Mouse (Mus musculus) neutrophil, adult 5-6 weeks (primary cell): Measurements from ENCODE around the gene Gm47959. TPM values are rescaled to one million over a fixed set of nuclear protein-coding genes. Genes with fewer than 3 reads are reported as not detected.

Experiments
- ATAC-seq: fragments of 151-379, 151-347 bp; 2 replicates; pipeline ENCODE4 v1.8.0; 2017; ENCODE audit warnings: mild to moderate bottlenecking, moderate TSS enrichment; ENCODE audit not compliant: insufficient number of reproducible peaks, poor library complexity, low FRiP score, severe bottlenecking; ENCODE audit errors: extremely low read depth
- total RNA-seq: library from RNA; stranded (forward); fragments of 200-1000 nt; gene quantifications from 2 replicates; pipeline ENCODE4 v1.2.3, GENCODE M21; 2017

The Gm47959 gene
- total RNA-seq, 1 experiment from 2014 or later: not detected

- ATAC-seq: no peak
Measured at GRCm38 (mm10) chr1:83015329-83015879, 15.1 kb downstream of the Gm47959 start.

- ATAC-seq: no peak
Measured at GRCm38 (mm10) chr1:83016556-83016955, 16.2 kb downstream of the Gm47959 start.

- ATAC-seq: no peak
Measured at GRCm38 (mm10) chr1:83031950-83032349, 31.6 kb downstream of the Gm47959 start.

- ATAC-seq: no peak
Measured at GRCm38 (mm10) chr1:83032508-83032907, 32.2 kb downstream of the Gm47959 start.

- ATAC-seq: no peak
Measured at GRCm38 (mm10) chr1:83034509-83034908, 34.2 kb downstream of the Gm47959 start.

GRCm38 (mm10) chr1:83036892-83037667 lies 36.7 kb downstream of the Gm47959 start:
- ATAC-seq: no peak

DNA sequence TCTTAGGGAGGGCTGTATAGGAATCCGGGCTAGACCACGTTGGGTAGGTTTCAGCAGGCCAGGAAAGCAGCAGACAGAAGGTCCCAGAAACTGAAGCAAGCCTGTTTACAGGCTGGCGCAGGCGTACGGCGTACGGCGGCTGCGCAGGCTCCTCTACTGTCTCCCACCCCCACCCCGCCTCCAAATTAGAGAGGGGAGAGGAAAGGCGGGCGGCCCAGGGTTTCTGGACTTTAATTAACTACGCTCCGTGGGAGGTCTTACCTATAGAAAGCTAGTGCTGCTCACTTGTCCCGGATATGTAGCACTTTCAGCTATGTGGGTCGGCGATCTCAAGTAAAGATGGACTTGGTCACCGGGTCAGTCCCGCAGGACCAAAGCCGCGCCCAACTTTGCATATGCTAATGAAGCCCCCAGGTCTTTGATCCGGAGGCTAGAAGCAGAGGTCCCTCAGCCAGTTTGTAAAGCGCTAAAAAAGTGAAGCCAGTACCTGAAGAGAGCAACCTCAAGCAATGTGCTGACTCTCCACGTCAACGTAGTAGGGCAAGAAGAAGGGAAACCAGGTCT lies 37.8 kb downstream of the Gm47959 start, which contains the start of gene Slc19a3:
Gene Slc19a3, minus strand, starts transcription at position 340 of the 564 bp plus-strand sequence.
- ATAC-seq: no peak

DNA sequence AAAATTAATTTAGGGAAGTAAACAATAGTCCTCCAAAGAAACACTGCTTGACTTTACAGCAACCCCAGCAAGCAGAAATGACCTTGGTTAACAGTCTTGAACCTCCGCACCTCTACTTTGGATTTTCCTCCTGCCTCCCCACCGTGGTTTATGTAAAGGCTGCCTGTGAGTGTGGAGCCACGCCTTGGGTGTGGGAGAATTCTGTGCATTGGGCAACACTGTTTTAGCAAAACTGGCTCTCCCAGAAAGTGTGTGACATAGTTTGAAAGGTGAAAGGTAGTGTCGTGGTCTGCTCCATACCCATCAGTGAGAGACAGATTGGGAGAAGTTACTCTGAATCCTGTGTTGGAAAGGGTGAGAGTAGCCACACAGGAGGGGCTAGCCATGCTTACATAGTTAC lies 38.7 kb downstream of the Gm47959 start:
- no peak for ATAC-seq

DNA sequence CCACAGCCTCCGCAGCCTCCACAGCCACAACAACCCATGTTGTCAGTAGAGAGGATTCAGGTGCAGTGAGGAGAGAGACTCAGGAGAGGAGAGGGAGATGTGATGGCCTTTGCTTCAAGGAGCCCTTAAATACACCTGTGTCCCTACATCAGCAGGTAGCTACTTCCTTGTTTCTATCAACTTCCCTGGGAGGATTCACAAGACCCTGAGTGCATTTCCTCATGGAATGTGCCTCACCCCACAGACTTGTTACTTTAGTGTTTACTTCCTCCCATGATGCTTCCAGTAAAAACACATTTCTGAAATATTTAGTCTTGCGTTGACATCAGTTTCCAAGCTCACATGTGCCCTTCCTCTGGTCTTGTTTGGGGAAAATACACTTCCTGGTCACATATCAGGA lies 42.0 kb downstream of the Gm47959 start, which contains the start of gene Krtap28-10:
Gene Krtap28-10, minus strand, starts transcription at position 101 of the 400 bp plus-strand sequence.
- no peak for ATAC-seq

- ATAC-seq: no peak
Measured at GRCm38 (mm10) chr1:83044882-83045427, 44.6 kb downstream of the Gm47959 start, which contains the start of gene Gm47969. Gene Gm47969, plus strand, starts transcription at chr1:83044932.

Other genes starting within 250 kb of the Gm47959 start
- gene Tm4sf20, start 232.1 kb upstream of the Gm47959 start, total RNA-seq: not detected in 2 replicates
- gene Gm47791, start 229.3 kb upstream of the Gm47959 start, total RNA-seq: not detected in 2 replicates
- 55.2 and 59.5 TPM in 2 replicates for gene Agfg1, start 161.1 kb upstream of the Gm47959 start, total RNA-seq
- not detected in 2 replicates for gene A030005L19Rik, start 87.2 kb upstream of the Gm47959 start, total RNA-seq
- gene A030014E15Rik, start 75.6 kb upstream of the Gm47959 start, total RNA-seq: not detected in 2 replicates
- gene Gm6217, start 69.1 kb upstream of the Gm47959 start, total RNA-seq: not detected in 2 replicates
- gene A030003K21Rik, start 57.2 kb upstream of the Gm47959 start, total RNA-seq: not detected in 2 replicates
- not detected in 2 replicates for gene Gm7544, start 44.5 kb upstream of the Gm47959 start, total RNA-seq
- gene Gm47955, start 40.3 kb upstream of the Gm47959 start, total RNA-seq: not detected in 2 replicates
- not detected in 2 replicates for gene Slc19a3, start 37.9 kb downstream of the Gm47959 start, total RNA-seq
- gene Krtap28-10, start 41.9 kb downstream of the Gm47959 start, total RNA-seq: not detected in 2 replicates
- not detected in 2 replicates for gene Gm47969, start 44.4 kb downstream of the Gm47959 start, total RNA-seq
- not detected in 2 replicates for gene A030005K14Rik, start 58.8 kb downstream of the Gm47959 start, total RNA-seq
- not detected in 2 replicates for gene Krtap28-13, start 60.4 kb downstream of the Gm47959 start, total RNA-seq
- gene Ccl20, start 116.2 kb downstream of the Gm47959 start, total RNA-seq: not detected in 2 replicates
- not detected in 2 replicates for gene Daw1, start 159.2 kb downstream of the Gm47959 start, total RNA-seq